Mouse (Mus musculus): ENCODE results near the gene Tox4.
"Not testable (repeated sequence)": the region's sequence is repeated elsewhere in the genome, so short reads cannot be mapped to it uniquely, and the experiment has no call there.

The Tox4 gene

GRCm38 (mm10) chr14:52278932-52279746, at the start of gene Tox4, which contains the start of gene Rab2b:
Gene Tox4, plus strand, starts transcription at chr14:52279146.
Gene Rab2b, minus strand, starts transcription at chr14:52279545.
- peak; percentile 97 for DNase-seq (ENCODE audit: low spot score in 2 of 2)

DNA sequence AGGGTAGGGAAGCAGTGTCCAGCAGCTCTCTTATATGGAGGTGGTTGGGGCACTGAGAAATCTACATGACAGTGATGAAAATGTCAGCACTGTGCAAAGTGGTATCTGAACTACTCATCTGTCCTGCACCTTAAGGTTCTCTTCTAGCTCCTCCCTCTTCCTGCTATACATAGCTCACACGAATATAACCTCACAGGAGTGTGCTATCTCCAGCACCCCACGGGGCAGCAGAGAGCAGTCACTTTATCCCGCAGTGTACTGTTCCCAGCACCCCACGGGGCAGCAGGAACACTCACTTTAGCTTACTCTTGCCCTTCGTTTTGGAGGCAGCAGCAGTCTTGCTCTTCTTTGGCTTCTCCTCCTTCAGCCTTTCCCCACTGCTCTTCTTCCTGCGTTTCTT, 46.7 kb upstream of the Tox4 start:
- no peak for DNase-seq (ENCODE audit: low spot score in 2 of 2)

GRCm38 (mm10) chr14:52235165-52235564, 43.8 kb upstream of the Tox4 start:
- DNase-seq (ENCODE audit: low spot score in 2 of 2), result no peak

DNA sequence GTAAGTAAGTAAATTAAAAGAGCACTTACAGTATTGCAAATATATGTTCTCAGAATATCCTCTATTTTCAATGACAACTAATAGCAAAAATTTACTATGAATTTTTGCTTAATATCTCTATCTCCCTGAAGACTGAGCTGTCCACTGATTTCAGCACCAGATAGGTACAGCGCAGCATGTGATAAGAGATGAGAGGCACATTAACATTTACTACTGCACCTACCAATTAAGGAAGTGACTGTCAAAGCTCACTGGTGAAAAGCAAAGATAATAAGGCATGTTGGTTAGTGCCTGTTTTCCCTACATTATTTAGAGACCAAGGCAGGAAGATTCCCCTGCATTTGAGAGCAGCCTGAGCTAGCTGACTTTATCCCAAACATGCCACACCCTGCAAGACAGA, 42.7 kb upstream of the Tox4 start:
- DNase-seq (ENCODE audit: low spot score in 2 of 2), result no peak

DNA sequence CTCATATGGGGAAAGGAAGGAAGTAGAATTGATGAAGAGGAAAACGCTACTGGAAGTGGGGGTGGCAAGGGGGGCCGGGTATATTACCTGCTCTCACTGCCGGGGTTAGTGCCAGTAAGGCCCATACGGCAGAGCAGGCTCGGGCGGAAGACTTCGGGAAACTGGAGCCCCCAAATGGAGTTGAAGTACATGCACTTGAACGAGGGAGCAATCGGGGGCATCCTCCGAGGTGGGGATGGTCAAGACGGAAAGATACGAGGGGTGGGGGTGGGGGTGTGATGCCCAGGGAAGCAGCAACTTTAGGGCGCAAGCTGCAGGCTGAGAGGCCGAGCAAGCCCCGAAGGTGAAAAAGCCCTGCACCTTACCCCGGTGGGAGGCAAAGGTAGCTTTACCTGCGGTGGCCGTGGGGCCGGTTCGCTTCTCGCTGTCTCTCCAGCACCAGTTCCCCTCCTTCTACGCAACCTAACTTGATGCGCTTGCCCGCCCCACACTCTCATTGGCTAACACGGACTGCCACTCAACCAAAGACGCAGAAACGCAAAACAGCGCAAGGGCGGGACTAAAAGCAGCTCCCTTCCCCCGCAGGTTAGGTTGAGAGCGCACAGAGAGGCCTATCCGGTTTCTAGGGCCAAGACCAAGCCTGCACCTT, 34.8 kb upstream of the Tox4 start:
- peak; percentile 100 for DNase-seq (ENCODE audit: low spot score in 2 of 2)

DNA sequence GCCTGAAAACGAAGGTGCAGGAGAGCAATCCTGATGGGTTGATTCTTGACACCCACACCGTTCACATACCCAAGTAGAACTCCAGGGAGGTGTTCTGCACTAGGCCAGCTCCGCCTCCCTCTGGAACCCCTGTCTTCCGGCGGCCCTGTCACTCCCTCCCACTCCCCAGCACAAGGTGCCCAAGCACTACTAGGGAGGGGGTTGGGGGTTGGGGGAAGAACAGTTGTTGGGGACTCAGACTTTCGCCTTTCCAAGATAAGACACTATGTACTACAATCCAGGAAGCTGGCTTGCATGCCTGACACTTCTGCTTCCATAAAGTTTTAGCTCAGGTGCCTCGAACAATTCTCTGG, 34.3 kb upstream of the Tox4 start:
- DNase-seq (ENCODE audit: low spot score in 2 of 2), result no peak

DNA sequence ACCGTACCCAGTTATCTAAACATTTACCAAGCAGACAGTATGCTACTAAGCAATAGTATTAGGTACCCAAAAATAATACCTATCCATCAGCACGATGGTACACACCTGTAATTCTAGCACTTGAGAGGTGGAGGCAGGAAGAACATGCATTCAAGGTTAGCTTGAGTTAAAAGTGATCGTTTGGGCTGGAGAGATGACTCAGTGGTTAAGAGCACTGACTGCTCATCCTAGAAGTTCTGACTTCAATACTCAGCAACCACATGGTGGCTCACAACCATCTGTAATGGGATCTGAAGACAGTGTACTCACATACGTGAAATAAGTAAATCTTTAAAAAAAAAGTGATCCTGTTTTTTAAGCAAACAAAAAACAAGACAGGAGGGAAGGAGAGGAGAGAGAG, 32.8 kb upstream of the Tox4 start:
- no peak for DNase-seq (ENCODE audit: low spot score in 2 of 2)

GRCm38 (mm10) chr14:52256311-52257175, 22.4 kb upstream of the Tox4 start:
- no peak for DNase-seq (ENCODE audit: low spot score in 2 of 2)

DNA sequence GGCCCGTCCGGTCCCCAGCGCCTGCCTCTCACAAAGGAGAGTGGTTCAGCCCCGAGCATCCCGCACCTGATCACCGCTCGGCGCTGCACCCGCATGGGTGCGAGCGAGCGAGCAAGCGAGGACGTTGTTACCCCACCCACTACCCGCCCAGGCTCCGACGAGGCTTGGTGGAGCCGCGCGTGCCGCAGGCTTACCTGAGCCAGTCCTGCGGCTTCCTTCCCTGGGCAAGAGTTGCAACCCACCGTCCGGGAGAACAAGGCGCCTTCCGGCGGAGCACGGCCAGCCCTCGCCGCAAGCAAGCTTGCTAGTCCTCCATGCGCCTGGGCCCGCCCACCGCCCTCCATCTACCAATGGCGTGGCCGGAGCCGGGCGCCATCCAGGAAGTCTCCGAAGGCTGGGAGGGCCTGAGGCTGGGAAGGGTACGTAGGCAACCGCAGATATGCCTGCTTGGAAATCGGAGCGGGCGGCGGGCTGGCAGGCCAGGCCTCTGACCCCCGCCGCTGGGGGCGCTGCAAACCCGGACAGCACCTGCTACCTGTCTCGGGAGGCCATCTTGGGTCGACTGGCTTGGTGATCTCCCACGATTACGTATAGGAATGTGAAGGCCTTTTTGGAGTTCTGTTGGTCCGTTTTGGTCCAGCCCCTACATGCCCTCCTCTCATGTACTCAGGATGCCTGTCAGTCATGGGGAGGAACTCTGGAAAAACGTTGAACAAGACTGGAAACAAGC, 21.3 kb upstream of the Tox4 start, which contains the start of gene Chd8:
Chd8 (minus strand) TSS at position 297 of the 730 bp plus-strand sequence.
- peak; percentile 96 to 98 for DNase-seq (ENCODE audit: low spot score in 2 of 2)

DNA sequence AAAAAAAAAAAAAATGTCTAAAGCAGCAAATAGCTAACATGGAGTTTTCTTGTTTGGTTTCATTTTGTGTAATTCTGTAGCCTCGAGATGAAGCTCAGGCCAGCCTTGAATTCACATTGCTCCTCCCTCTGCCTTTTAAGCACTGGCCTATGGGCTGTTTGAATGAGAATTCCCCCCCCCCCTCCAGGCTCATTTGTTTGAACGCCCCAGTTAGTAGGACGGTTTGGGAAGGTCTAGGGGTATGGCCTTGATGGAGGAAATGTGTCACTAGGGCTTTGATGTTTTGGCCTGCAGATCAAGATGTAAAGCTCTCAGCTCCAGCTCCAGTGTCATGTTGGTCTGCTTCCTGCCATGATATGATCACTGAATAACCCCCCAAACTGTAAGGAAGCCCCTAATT, 6.2 kb upstream of the Tox4 start:
- no peak for DNase-seq (ENCODE audit: low spot score in 2 of 2)

DNA sequence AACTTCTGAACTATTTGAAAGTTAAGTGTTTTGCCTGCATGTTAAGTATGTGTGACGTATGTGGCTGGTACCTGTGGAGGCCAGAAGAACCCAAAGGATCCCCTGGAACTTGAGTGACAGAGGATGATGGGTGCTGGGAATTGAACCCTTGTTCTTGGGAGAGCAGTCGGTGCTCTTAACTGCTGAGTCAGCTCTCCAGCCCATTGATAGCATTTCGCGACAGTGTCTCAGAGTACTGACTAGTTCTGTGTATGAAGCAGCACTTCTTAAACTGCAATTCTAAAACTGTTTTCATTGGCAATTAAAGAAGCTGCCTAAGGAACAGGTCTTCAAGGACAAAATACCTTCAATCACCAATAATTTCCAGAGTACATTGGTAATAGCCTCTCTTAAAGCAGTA, 1.7 kb upstream of the Tox4 start:
- no peak for DNase-seq (ENCODE audit: low spot score in 2 of 2)

GRCm38 (mm10) chr14:52279747-52280120, 788 bp downstream of the Tox4 start:
- no peak for DNase-seq (ENCODE audit: low spot score in 2 of 2)

DNA sequence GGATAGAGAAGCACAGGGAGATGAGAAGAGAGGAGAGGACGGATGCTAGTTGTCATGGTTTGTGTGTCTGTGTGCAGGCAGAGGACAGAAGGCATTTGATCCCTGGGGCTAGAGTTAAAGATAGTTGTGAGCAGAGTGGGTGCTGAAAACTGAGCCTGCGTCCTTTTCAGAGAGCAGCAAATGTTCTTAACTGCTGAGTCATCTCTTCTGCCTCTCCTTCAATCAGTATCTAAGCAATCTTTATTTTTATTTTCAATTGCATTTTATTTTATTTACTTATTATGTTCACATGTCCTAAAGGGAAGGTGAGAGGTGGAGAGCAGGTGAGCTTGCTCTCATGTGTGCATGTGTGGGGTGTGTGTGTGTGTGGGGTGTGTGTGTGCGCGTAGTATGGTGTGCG, 4.7 kb downstream of the Tox4 start:
- DNase-seq (ENCODE audit: low spot score in 2 of 2), result no peak

GRCm38 (mm10) chr14:52284191-52284590, 5.2 kb downstream of the Tox4 start:
- no peak for DNase-seq (ENCODE audit: low spot score in 2 of 2)

GRCm38 (mm10) chr14:52295558-52296264, 16.8 kb downstream of the Tox4 start:
- DNase-seq (ENCODE audit: low spot score in 2 of 2), result no peak

DNA sequence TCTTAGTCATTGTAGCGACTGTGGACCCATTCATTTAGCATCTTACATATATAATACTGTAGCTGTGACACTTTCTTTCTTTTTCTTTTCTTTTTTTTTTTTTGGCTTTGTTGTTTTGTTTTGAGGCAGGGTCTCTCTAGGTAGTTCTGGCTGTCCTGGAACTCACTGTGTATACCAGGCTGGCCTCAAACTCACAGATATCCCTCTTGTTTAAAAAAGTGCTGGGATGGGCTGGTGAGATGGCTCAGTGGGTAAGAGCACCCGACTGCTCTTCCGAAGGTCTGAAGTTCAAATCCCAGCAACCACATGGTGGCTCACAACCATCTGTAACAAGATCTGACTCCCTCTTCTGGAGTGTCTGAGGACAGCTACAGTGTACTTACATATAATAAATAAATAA, 24.6 kb downstream of the Tox4 start:
- not testable (repeated sequence) for DNase-seq (ENCODE audit: low spot score in 2 of 2)

GRCm38 (mm10) chr14:52304644-52305271, 25.8 kb downstream of the Tox4 start, which contains the start of gene Mettl3:
Gene Mettl3, minus strand, starts transcription at chr14:52305128.
- peak; percentile 77 to 82 for DNase-seq (ENCODE audit: low spot score in 2 of 2)

DNA sequence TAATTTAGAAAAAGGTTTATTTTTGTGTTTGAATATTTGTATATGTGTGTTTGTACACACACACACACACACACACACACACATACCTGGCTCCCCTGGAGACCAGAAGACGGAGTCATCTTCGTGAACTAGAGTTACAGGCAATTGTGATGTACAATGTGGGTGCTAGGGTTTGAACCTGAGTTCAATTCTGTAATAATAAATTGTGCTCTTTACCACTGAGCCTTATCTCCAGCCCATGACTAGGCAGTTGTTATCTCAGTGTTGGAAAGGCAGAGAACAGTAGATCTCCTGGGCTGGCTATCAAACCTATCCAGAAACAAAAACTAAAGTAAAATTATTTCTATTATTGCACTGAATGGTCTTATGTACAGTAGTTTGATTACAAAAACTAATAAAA, 27.2 kb downstream of the Tox4 start:
- no peak for DNase-seq (ENCODE audit: low spot score in 2 of 2)

GRCm38 (mm10) chr14:52310343-52310742, 31.4 kb downstream of the Tox4 start:
- not testable (repeated sequence) for DNase-seq (ENCODE audit: low spot score in 2 of 2)

- no peak for DNase-seq (ENCODE audit: low spot score in 2 of 2)
Observed at GRCm38 (mm10) chr14:52310906-52311305, 32.0 kb downstream of the Tox4 start.

All from spleen, postnatal 14 days (tissue).